Mouse (Mus musculus) T-helper 1 cell (primary cell): ENCODE results near the gene Tfpi2.

Experiments used
- in situ Hi-C: fragments of 300-600 bp; cut with MboI, MseI; formaldehyde crosslinking; loops from one replicate; pipeline ENCODE4 v1.15.1; 2025; ENCODE audit warnings: high pct_unique_total_duplicates

Tfpi2 gene

DNA sequence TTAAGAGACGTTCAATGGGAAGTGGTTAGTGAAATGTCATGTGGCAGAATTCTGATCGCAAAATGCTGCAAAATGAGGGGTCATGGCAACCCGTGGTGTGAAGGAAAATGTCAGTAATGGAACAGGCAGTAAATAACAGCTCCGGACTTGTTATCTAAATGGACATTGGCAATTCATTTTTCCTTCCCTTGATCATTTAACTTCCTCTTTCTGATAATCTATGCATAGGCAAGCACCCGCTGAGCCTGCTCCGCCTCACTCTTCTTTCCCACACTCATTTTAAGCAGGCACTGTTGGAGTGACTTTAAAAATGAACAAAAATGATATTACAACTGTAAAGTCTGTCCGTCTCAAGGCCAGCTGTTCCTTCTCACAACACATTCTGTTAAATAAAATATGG lies 72.7 kb downstream of the Tfpi2 start:
- in situ Hi-C loops: no loop called here
